Mouse (Mus musculus): ENCODE measurements at regions not wholly inside any gene's neighbourhood (a gene's known extent, or its start where the extent isn't known, plus 50 kb on each side); places are given as distances from the start of the nearest gene placed in this dataset.

DNA sequence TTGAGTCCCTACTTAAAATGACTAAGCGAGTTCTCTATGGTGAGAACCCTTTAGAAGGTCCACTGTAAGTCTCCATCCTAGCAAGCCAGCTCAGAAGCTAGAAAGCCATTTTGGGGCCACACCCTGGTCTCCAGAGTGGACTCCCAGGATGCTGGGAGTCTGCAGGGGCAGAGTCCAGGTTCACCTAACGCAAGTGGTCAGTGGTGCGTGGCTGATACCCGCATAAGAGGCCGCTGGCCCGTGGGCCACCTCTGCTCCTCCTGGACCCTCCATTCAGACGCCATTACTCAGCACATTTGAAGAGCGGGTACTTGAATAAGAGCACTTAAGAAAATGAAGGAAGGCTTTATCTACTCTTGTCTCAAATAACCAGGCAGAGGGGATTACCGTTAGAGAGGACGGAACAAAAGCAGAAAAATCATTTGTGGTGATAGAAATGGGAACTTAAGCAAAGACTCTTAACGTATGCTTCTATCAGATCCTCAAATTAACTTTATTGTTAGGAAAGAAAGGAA is 504.4 kb downstream of the Irx1 start:
- TF ChIP-seq POLR2A (IDR thresholded peaks at IDR 0.05; ENCODE audit: low read depth, low read length): no peak
- no peak for TF ChIP-seq CTCF (IDR thresholded peaks at IDR 0.05; ENCODE audit: extremely low read depth, insufficient read length, insufficient replicate concordance, low read depth, low read length)

Measured in small intestine, adult 2 months (tissue).